Mouse (Mus musculus) kidney, postnatal 0 days (tissue): ENCODE results near the gene Asl. TPM values are rescaled to one million over a fixed set of nuclear protein-coding genes. Genes with fewer than 3 reads are reported as not detected.
"Not testable (repeated sequence)": the region's sequence is repeated elsewhere in the genome, so short reads cannot be mapped to it uniquely, and the experiment has no call there.

ENCODE experiments used
- ATAC-seq: fragments of 200-750 bp; cut with Nextera tagmentation; replicated peaks from 2 replicates; pipeline ENCODE4 v1.8.0; 2017; ENCODE audit warnings: low read depth, moderate number of reproducible peaks, moderate TSS enrichment, moderate library complexity; ENCODE audit not compliant: low FRiP score
- DNase-seq: peaks from one replicate; pipeline ENCODE4 v3.0.0-alpha.2; 2016; ENCODE audit warnings: low spot score
- H3K27ac ChIP-seq: fragments of 300-500 bp; sonication (generic); 2 replicates; pipeline ENCODE4 v1.5.1; 2014; ENCODE audit warnings: mild to moderate bottlenecking
- H3K27me3 ChIP-seq: fragments of 300-500 bp; sonication (generic); 2 replicates; pipeline ENCODE4 v1.6.1; 2014; ENCODE audit warnings: low read length, mixed read lengths; ENCODE audit not compliant: insufficient read depth
- H3K36me3 ChIP-seq: fragments of 300-500 bp; sonication (generic); 2 replicates; pipeline ENCODE4 v1.6.1; 2014; ENCODE audit warnings: low read length, mixed read lengths; ENCODE audit not compliant: insufficient read depth
- H3K4me1 ChIP-seq: fragments of 300-500 bp; sonication (generic); replicated peaks from 2 replicates; pipeline ENCODE4 v1.6.1; 2014; ENCODE audit warnings: antibody characterized with exemption, low read length, mixed read lengths; ENCODE audit not compliant: insufficient read depth
- H3K4me2 ChIP-seq: fragments of 300-500 bp; sonication (generic); 2 replicates; pipeline ENCODE4 v1.6.1; 2014; ENCODE audit warnings: mild to moderate bottlenecking, low read length, moderate library complexity, mixed read lengths
- H3K4me3 ChIP-seq: fragments of 300-500 bp; sonication (generic); replicated peaks from 2 replicates; pipeline ENCODE4 v1.5.1; 2014; ENCODE audit warnings: low read depth, low read length
- H3K9ac ChIP-seq: fragments of 300-500 bp; sonication (generic); 2 replicates; pipeline ENCODE4 v1.6.1; 2014; ENCODE audit warnings: low read depth, low read length
- H3K9me3 ChIP-seq: fragments of 300-500 bp; sonication (generic); replicated peaks from 2 replicates; pipeline ENCODE4 v1.6.1; 2016; ENCODE audit warnings: low read length, inconsistent platforms, mixed read lengths
- CTCF ChIP-seq: IDR thresholded peaks from 2 replicates; pipeline ENCODE4 v1.5.1; 2016; ENCODE audit warnings: antibody characterized with exemption, low read depth, mild to moderate bottlenecking, moderate library complexity
- WGBS: fragments of 180-500 bp; shearing (Covaris S2); extraction: QIAGEN DNeasy Blood & Tissue Kit; methylation state at CpG from one replicate; pipeline ENCODE4 v1.1.7; 2014; 5-methylcytosine and 5-hydroxymethylcytosine counted together
- polyA plus RNA-seq: library from polyadenylated mRNA; unstranded; fragments of >200 nt; fragmentation: Nextera tagmentation; extraction: Ambion mirVana; gene quantifications from 2 replicates; pipeline ENCODE4 v1.2.1, GENCODE M21; 2015

Asl gene
- polyA plus RNA-seq, 1 experiment from 2014 or later = 86.4 TPM

- Histone ChIP-seq H3K36me3 (peaks cover 35% of the 10 kb centered on the region), H3K9me3 (no peaks in the 10 kb centered on the region), H3K9ac (no peak overlapping the region), H3K4me1 (no peaks in the 10 kb centered on the region), H3K4me3 (no peak overlapping the region), H3K27me3 (no peaks in the 10 kb centered on the region), H3K27ac (no peak overlapping the region), H3K4me2 (no peak overlapping the region)
- no peak for ATAC-seq
- TF ChIP-seq CTCF = no peak
- DNase-seq = no peak
- 81% methylated on average over 4 of the region's 4 CpGs for whole genome bisulfite sequencing
These were observed 12.2 kb upstream of the Asl start for GRCm38 (mm10) chr5:130041262-130041661.

- 91% methylated on average over 4 of the region's 4 CpGs for WGBS
- H3K9me3 ChIP-seq = no peaks in the 10 kb centered on the region
- H3K27me3 ChIP-seq = no peaks in the 10 kb centered on the region
- peaks cover 34% of the 10 kb centered on the region for H3K36me3 ChIP-seq
- H3K4me2 ChIP-seq = no peak overlapping the region
- TF ChIP-seq CTCF = no peak
- H3K4me1 ChIP-seq = no peaks in the 10 kb centered on the region
- no peak for DNase-seq
- H3K27ac ChIP-seq = no peak overlapping the region
- no peak overlapping the region for H3K9ac ChIP-seq
- H3K4me3 ChIP-seq = no peak overlapping the region
- ATAC-seq = no peak
These were observed 11.8 kb upstream of the Asl start for GRCm38 (mm10) chr5:130040797-130041196.

GRCm38 (mm10) chr5:130037752-130038455 is 8.9 kb upstream of the Asl start:
- H3K9me3 ChIP-seq = no peaks in the 10 kb centered on the region
- no peak overlapping the region for H3K4me2 ChIP-seq
- ATAC-seq = no peak
- peak; percentile 79 for DNase-seq
- peak; percentile 76 for TF ChIP-seq CTCF
- 65% methylated on average over 19 of the region's 19 CpGs for WGBS
- no peak overlapping the region for H3K4me3 ChIP-seq
- H3K9ac ChIP-seq = no peak overlapping the region
- H3K27me3 ChIP-seq = no peaks in the 10 kb centered on the region
- no peaks in the 10 kb centered on the region for H3K4me1 ChIP-seq
- H3K36me3 ChIP-seq = peaks cover 32% of the 10 kb centered on the region
- H3K27ac ChIP-seq = no peak overlapping the region

- WGBS = 83% methylated on average over 2 of the region's 2 CpGs
- not testable (repeated sequence) for H3K4me2 ChIP-seq, H3K27me3 ChIP-seq, H3K4me3 ChIP-seq, H3K4me1 ChIP-seq, ATAC-seq, H3K9me3 ChIP-seq, DNase-seq, H3K9ac ChIP-seq, H3K27ac ChIP-seq
- TF ChIP-seq CTCF = peak; percentile 61
- peaks cover 22% of the 10 kb centered on the region for H3K36me3 ChIP-seq
These were observed 7.3 kb upstream of the Asl start for GRCm38 (mm10) chr5:130036300-130036699.

- DNase-seq (no peak), ATAC-seq (no peak)
- H3K4me2 ChIP-seq = no peak overlapping the region
- WGBS = 79% methylated on average over 2 of the region's 2 CpGs
- no peaks in the 10 kb centered on the region for H3K27me3 ChIP-seq
- H3K4me3 ChIP-seq = no peak overlapping the region
- H3K9me3 ChIP-seq = no peaks in the 10 kb centered on the region
- H3K4me1 ChIP-seq = no peaks in the 10 kb centered on the region
- no peak overlapping the region for H3K27ac ChIP-seq
- TF ChIP-seq CTCF = no peak
- H3K36me3 ChIP-seq = peaks cover 11% of the 10 kb centered on the region; the same call in 1 of the 2 replicates
- no peak overlapping the region for H3K9ac ChIP-seq
These were observed 4.8 kb upstream of the Asl start for GRCm38 (mm10) chr5:130033869-130034268.

- H3K4me2 ChIP-seq = no peak overlapping the region
- no peak for DNase-seq
These were observed 2.7 kb upstream of the Asl start for GRCm38 (mm10) chr5:130031410-130032390.

More at GRCm38 (mm10) chr5:130031410-130032390, 2.7 kb upstream of the Asl start:
- peaks cover 3% of the 10 kb centered on the region; the same call in 1 of the 2 replicates for H3K36me3 ChIP-seq
- no peak for ATAC-seq
- H3K9me3 ChIP-seq = no peaks in the 10 kb centered on the region
- no peak for TF ChIP-seq CTCF
- H3K4me1 ChIP-seq = no peaks in the 10 kb centered on the region
- H3K27me3 ChIP-seq = no peaks in the 10 kb centered on the region
- no peak overlapping the region for H3K27ac ChIP-seq
- no peak overlapping the region for H3K9ac ChIP-seq
- no peak overlapping the region for H3K4me3 ChIP-seq
- WGBS = 93% methylated on average over 19 of the region's 19 CpGs
